Mouse (Mus musculus): ENCODE measurements around the gene Med16. TPM values are rescaled to one million over a fixed set of nuclear protein-coding genes. Genes with fewer than 3 reads are reported as not detected.
A peak's percentile ranks its signal among the peaks of the same experiment; 100 is the strongest.

Gene Med16
- polyA plus RNA-seq, 1 experiment from 2014 or later = 53.6 TPM

DNA sequence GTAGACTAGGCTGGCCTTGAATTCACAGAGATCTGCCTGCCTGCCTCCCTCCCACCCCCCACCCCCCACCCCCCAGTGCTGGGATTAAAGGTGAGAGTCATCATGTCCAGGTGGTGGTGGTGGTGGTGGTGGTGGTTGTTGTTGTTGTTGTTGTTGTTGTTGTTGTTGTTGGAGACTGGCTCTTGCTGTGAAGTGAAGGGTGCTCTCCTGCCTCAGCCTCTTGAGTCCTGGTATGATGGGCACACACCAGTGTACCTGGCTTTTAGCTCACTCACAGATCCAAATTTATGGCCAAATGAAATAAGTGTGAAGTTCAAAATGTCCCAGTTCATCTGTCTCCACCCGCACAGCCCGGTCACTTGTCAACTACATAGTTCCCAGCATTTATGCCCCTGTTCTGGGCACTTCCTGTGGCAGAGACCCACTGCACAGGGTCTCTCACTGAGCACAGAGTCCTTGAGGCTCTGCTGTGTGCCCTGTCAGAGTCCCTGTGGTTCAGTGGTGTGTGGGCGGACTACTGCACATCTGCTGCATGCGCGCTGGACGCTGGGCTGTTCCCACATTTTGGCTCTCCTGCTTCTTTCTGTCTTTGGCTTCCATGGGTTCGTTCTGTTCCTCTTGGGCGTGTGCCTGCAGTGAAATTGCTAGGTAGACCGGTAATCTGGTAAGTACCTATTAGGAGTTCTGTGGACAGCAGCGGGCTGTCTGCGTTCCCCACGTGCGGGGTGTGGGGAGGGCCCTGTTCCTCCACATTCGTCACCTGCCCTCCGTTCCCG lies 26.3 kb upstream of the Med16 start:
- no peak for ATAC-seq (ENCODE audit: insufficient read depth, low FRiP score, low TSS enrichment)
- no peak for DNase-seq (ENCODE audit: low spot score)
- Histone ChIP-seq H3K4me2 (ENCODE audit: low read depth) (no peak overlapping the region), H3K27me3 (ENCODE audit: control insufficient read depth, insufficient read depth, low read length) (no peaks in the 10 kb centered on the region), H3K4me1 (ENCODE audit: control insufficient read depth, insufficient read depth, low read length) (peaks cover 25% of the 10 kb centered on the region), H3K4me3 (ENCODE audit: low read depth, low read length) (no peak overlapping the region), H3K27ac (ENCODE audit: low read depth, low read length) (no peak overlapping the region), H3K9ac (ENCODE audit: low read length) (no peak overlapping the region), H3K36me3 (ENCODE audit: control insufficient read depth, insufficient read depth, low read length) (peaks cover 6% of the 10 kb centered on the region), H3K9me3 (ENCODE audit: control insufficient read depth, low read length) (no peaks in the 10 kb centered on the region)
- 91% methylated on average over 16 of the region's 16 CpGs for WGBS

DNA sequence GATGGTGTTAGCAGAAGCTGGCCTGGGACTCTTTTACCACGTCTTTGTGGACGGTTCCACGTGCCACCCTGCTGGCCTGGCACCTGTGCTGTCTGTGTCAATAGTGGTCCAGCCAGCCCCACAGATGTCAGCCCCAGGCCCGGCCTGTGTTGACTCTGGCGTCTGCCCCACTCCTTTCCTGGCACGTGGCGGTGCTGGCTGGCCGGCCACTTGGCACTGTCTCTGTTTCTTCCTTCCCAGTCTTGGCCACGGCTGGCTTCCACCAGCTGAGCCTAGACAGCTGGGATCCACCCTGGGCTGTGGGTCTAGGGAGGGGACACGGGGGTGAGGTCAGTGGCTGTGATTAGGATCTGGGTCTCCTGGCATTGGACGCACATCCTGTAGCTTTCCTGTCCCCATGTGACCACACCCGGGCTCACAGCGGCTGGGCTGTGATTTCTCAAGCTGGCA lies 25.6 kb upstream of the Med16 start:
- Histone ChIP-seq H3K4me3 (ENCODE audit: low read depth, low read length) (no peak overlapping the region), H3K36me3 (ENCODE audit: control insufficient read depth, insufficient read depth, low read length) (peaks cover 6% of the 10 kb centered on the region), H3K27ac (ENCODE audit: low read depth, low read length) (no peak overlapping the region), H3K4me2 (ENCODE audit: low read depth) (no peak overlapping the region), H3K9ac (ENCODE audit: low read length) (no peak overlapping the region), H3K4me1 (ENCODE audit: control insufficient read depth, insufficient read depth, low read length) (peaks cover 30% of the 10 kb centered on the region), H3K27me3 (ENCODE audit: control insufficient read depth, insufficient read depth, low read length) (no peaks in the 10 kb centered on the region), H3K9me3 (ENCODE audit: control insufficient read depth, low read length) (no peaks in the 10 kb centered on the region)
- WGBS = 65% methylated on average over 13 of the region's 13 CpGs
- no peak for DNase-seq (ENCODE audit: low spot score)
- ATAC-seq (ENCODE audit: insufficient read depth, low FRiP score, low TSS enrichment) = no peak

DNA sequence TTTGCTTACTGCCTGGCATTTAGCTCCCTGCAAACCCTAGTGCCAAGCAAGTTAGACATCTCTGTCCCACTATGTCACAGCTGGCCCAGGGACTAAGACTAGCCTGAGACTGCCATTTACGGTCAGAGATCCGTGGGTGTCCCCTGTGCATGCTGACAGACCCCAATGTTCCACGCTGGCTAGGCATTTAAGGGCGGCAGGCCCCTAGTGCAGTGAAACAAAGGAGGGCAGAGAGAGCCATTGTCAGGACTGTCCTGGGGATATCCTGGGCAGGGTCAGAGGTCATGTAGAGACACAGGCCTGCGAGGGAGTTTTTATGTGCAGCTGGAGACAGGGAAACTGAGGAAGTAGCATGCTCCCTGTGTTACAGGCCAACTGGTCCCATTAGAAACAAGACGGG lies 25.1 kb upstream of the Med16 start:
- 30% methylated on average over 6 of the region's 6 CpGs for WGBS
- H3K9ac ChIP-seq (ENCODE audit: low read length) = no peak overlapping the region
- ATAC-seq (ENCODE audit: insufficient read depth, low FRiP score, low TSS enrichment) (no peak), DNase-seq (ENCODE audit: low spot score) (no peak)
- H3K9me3 ChIP-seq (ENCODE audit: control insufficient read depth, low read length) = no peaks in the 10 kb centered on the region
- no peak overlapping the region for H3K4me2 ChIP-seq (ENCODE audit: low read depth)
- peaks cover 6% of the 10 kb centered on the region for H3K36me3 ChIP-seq (ENCODE audit: control insufficient read depth, insufficient read depth, low read length)
- H3K4me1 ChIP-seq (ENCODE audit: control insufficient read depth, insufficient read depth, low read length) = peaks cover 34% of the 10 kb centered on the region
- no peaks in the 10 kb centered on the region for H3K27me3 ChIP-seq (ENCODE audit: control insufficient read depth, insufficient read depth, low read length)
- no peak overlapping the region for H3K4me3 ChIP-seq (ENCODE audit: low read depth, low read length)
- no peak overlapping the region for H3K27ac ChIP-seq (ENCODE audit: low read depth, low read length)

DNA sequence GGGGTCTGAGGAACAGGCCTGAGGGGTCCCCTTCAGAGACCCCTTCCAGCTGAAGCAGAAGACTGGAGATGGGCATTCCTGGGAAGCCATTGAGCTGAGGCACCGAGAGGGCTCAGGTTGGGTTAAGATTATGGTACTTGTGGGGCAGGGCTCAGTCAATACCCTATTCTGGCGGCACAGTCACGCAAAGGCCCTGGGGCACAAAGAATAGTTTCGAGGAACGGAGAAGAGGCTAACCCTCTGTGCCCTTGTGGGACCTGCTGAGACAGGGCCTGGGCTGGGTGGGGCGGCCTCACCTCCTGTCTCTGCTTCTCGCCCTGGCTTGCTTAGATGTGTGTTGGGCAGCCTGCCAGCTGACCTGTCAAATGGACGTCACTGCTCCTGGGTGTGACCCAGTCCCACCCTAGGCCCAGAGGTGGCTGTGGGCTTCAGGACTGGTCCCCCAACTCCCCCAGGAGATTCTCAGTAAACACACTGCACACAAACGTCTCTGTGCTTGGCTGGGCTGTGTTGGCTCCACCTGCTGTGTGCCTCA lies 24.5 kb upstream of the Med16 start:
- Histone ChIP-seq H3K4me1 (ENCODE audit: control insufficient read depth, insufficient read depth, low read length) (peaks cover 36% of the 10 kb centered on the region), H3K4me3 (ENCODE audit: low read depth, low read length) (no peak overlapping the region), H3K9ac (ENCODE audit: low read length) (no peak overlapping the region; the same call in 1 of the 2 replicates), H3K4me2 (ENCODE audit: low read depth) (no peak overlapping the region; the same call in 1 of the 2 replicates), H3K36me3 (ENCODE audit: control insufficient read depth, insufficient read depth, low read length) (peaks cover 6% of the 10 kb centered on the region), H3K27me3 (ENCODE audit: control insufficient read depth, insufficient read depth, low read length) (no peaks in the 10 kb centered on the region), H3K27ac (ENCODE audit: low read depth, low read length) (0 out of 2 replicates have a peak overlapping the region, but pooled peaks have one; percentile 34), H3K9me3 (ENCODE audit: control insufficient read depth, low read length) (no peaks in the 10 kb centered on the region)
- ATAC-seq (ENCODE audit: insufficient read depth, low FRiP score, low TSS enrichment) (no peak), DNase-seq (ENCODE audit: low spot score) (no peak)
- WGBS = 55% methylated on average over 9 of the region's 9 CpGs

DNA sequence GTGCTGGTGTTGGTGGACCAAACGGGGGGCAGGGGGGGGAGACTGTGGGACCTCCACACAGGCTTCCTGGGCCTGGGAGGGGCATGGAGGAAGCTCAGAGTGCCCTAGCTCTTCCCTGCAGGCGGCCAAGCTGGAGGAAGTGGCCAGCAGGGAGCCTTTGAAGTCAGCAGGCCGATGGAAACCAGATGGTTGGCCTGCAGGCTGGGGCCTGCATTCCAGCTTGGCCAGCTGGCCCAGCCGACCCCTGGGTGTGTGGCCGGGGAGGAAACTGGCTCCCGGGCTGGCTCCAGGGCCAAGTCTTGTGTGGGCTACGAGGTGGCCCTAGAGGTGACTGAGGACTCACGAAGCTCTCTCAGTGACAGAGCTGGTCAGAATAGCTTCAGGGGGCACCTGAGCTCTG lies 24.0 kb upstream of the Med16 start:
- H3K9ac ChIP-seq (ENCODE audit: low read length) = no peak overlapping the region; the same call in 1 of the 2 replicates
- H3K4me2 ChIP-seq (ENCODE audit: low read depth) = peak overlapping the region; percentile 19
- peaks cover 33% of the 10 kb centered on the region for H3K4me1 ChIP-seq (ENCODE audit: control insufficient read depth, insufficient read depth, low read length)

DNA sequence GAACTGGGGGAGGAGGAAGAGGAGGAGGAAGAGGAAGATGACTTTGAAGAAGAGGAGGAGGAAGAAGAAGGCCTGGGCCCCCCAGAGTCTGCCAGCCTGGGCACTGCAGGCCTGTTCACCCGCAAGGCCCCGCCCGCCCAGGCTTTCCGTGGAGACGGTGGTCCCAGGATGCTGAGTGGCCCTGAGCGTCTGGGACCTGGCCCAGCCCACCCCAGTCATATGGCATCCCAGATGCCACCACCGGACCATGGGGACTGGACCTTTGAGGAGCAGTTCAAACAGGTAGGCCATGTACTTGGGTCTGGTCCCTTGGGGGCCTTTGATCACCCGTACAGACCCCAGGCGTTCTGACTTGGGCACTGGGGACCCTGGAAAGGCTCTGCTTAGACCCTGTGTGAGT lies 23.1 kb upstream of the Med16 start:
- peaks cover 6% of the 10 kb centered on the region for H3K36me3 ChIP-seq (ENCODE audit: control insufficient read depth, insufficient read depth, low read length)
- H3K9ac ChIP-seq (ENCODE audit: low read length) = no peak overlapping the region
- H3K4me2 ChIP-seq (ENCODE audit: low read depth) = no peak overlapping the region
- H3K4me1 ChIP-seq (ENCODE audit: control insufficient read depth, insufficient read depth, low read length) = peaks cover 33% of the 10 kb centered on the region
- DNase-seq (ENCODE audit: low spot score) = no peak
- WGBS = 82% methylated on average over 9 of the region's 9 CpGs
- no peak overlapping the region for H3K27ac ChIP-seq (ENCODE audit: low read depth, low read length)
- H3K4me3 ChIP-seq (ENCODE audit: low read depth, low read length) = no peak overlapping the region
- no peaks in the 10 kb centered on the region for H3K27me3 ChIP-seq (ENCODE audit: control insufficient read depth, insufficient read depth, low read length)
- no peak for ATAC-seq (ENCODE audit: insufficient read depth, low FRiP score, low TSS enrichment)
- no peaks in the 10 kb centered on the region for H3K9me3 ChIP-seq (ENCODE audit: control insufficient read depth, low read length)

More for the DNA sequence above, 24.0 kb upstream of the Med16 start:
- ATAC-seq (ENCODE audit: insufficient read depth, low FRiP score, low TSS enrichment) = no peak
- H3K27me3 ChIP-seq (ENCODE audit: control insufficient read depth, insufficient read depth, low read length) = no peaks in the 10 kb centered on the region
- no peaks in the 10 kb centered on the region for H3K9me3 ChIP-seq (ENCODE audit: control insufficient read depth, low read length)
- H3K4me3 ChIP-seq (ENCODE audit: low read depth, low read length) = no peak overlapping the region
- H3K27ac ChIP-seq (ENCODE audit: low read depth, low read length) = peak overlapping the region; percentile 23; the same call in 1 of the 2 replicates
- 9% methylated on average over 8 of the region's 8 CpGs for WGBS
- DNase-seq (ENCODE audit: low spot score) = peak; percentile 52
- peaks cover 6% of the 10 kb centered on the region for H3K36me3 ChIP-seq (ENCODE audit: control insufficient read depth, insufficient read depth, low read length)

DNA sequence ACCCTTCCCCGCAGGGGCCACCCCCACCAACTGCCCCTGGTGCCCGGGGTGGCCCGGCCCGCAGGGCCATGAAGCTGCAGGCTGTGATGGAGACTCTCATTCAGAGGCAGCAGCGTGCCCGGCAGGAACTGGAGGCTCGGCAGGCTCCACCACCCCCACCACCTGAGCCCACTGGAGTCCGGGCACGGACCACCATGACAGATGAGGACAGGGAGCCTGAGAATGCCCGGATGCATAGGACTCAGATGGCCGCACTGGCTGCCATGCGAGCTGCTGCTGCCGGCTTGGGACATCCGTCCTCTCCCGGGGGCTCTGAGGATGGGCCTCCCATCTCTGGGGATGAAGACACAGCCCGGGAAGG lies 22.1 kb upstream of the Med16 start:
- Histone ChIP-seq H3K9ac (ENCODE audit: low read length) (no peak overlapping the region), H3K4me1 (ENCODE audit: control insufficient read depth, insufficient read depth, low read length) (peaks cover 39% of the 10 kb centered on the region), H3K27ac (ENCODE audit: low read depth, low read length) (no peak overlapping the region), H3K27me3 (ENCODE audit: control insufficient read depth, insufficient read depth, low read length) (no peaks in the 10 kb centered on the region), H3K4me3 (ENCODE audit: low read depth, low read length) (no peak overlapping the region), H3K36me3 (ENCODE audit: control insufficient read depth, insufficient read depth, low read length) (peaks cover 6% of the 10 kb centered on the region), H3K9me3 (ENCODE audit: control insufficient read depth, low read length) (no peaks in the 10 kb centered on the region), H3K4me2 (ENCODE audit: low read depth) (no peak overlapping the region)
- DNase-seq (ENCODE audit: low spot score) (no peak), ATAC-seq (ENCODE audit: insufficient read depth, low FRiP score, low TSS enrichment) (no peak)
- WGBS = 83% methylated on average over 16 of the region's 16 CpGs

DNA sequence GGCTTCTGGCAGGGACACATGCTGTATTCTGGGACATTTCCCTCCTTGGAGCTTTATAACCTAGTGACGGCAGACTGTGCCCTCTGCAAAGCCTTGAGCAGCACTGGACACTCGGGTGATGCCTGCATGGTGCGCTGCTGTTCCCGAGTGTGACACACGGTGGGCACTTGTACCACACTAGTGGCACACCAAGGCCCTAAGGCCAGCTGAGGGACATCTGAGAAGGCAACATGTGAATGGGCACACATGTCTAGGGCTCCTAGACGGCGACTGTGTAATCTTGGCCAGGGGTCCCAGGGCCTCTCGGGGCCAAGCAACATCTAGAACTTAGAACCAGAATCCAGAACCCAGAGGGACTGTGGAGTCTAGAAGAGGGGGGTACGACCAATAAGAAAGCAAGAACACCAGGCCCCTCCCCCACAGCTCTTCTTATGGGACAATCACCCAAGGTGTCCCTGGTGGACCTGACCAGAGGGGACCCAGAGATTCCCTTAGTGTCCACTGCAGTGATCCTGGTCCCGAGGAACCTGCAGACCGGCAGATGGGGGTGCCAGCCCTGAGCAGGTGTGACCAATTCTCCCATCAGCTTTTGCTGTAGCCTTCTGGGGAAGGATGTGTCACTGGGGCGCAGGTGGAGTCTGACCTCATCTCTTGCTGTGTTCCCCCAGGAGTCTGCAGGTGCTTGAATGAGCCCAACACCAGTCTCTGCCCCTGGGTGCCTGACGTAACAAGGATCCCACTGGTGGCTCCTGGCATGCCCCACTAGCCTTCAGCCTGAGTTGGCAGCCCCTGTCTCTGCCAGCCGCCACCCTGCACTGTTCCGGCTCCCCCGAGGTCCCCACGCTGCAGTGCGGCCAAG lies 21.5 kb upstream of the Med16 start:
- WGBS = 88% methylated on average over 18 of the region's 18 CpGs
- H3K4me2 ChIP-seq (ENCODE audit: low read depth) = no peak overlapping the region
- H3K27me3 ChIP-seq (ENCODE audit: control insufficient read depth, insufficient read depth, low read length) = no peaks in the 10 kb centered on the region
- no peak overlapping the region for H3K27ac ChIP-seq (ENCODE audit: low read depth, low read length)
- peaks cover 6% of the 10 kb centered on the region for H3K36me3 ChIP-seq (ENCODE audit: control insufficient read depth, insufficient read depth, low read length)
- no peak overlapping the region for H3K9ac ChIP-seq (ENCODE audit: low read length)
- no peaks in the 10 kb centered on the region for H3K9me3 ChIP-seq (ENCODE audit: control insufficient read depth, low read length)
- DNase-seq (ENCODE audit: low spot score) = no peak
- H3K4me3 ChIP-seq (ENCODE audit: low read depth, low read length) = no peak overlapping the region
- peaks cover 39% of the 10 kb centered on the region for H3K4me1 ChIP-seq (ENCODE audit: control insufficient read depth, insufficient read depth, low read length)
- no peak for ATAC-seq (ENCODE audit: insufficient read depth, low FRiP score, low TSS enrichment)

Data from neural tube, embryonic 11.5 days (tissue).